Mouse (Mus musculus): ENCODE measurements around the gene Cul7.

GRCm38 (mm10) chr17:46621324-46621723 lies 28.8 kb upstream of the Cul7 start:
- TF ChIP-seq CTCF (IDR thresholded peaks at IDR 0.05; ENCODE audit: insufficient read depth, low read depth, low read length) (no peak), POLR2A (IDR thresholded peaks at IDR 0.05; ENCODE audit: insufficient read depth, low read depth, low read length) (no peak)
